Mouse (Mus musculus) neural tube, embryonic 12.5 days (tissue): Measurements from ENCODE around the gene Tmcc1. TPM values are rescaled to one million over a fixed set of nuclear protein-coding genes. Genes with fewer than 3 reads are reported as not detected.
A peak's percentile ranks its signal among the peaks of the same experiment; 100 is the strongest.
"Not testable (repeated sequence)": the region's sequence is repeated elsewhere in the genome, so short reads cannot be mapped to it uniquely, and the experiment has no call there.

ENCODE experiments used
- ATAC-seq: fragments of 200-750 bp; cut with Nextera tagmentation; 2 replicates; pipeline ENCODE4 v1.8.0; 2017; ENCODE audit warnings: low read depth, mild to moderate bottlenecking, moderate TSS enrichment, moderate library complexity; ENCODE audit not compliant: low FRiP score
- H3K27ac ChIP-seq: fragments of 300-500 bp; sonication (generic); 2 replicates; pipeline ENCODE4 v1.5.1; 2016
- H3K27me3 ChIP-seq: fragments of 300-500 bp; sonication (generic); replicated peaks from 2 replicates; pipeline ENCODE4 v1.6.1; 2016; ENCODE audit warnings: mild to moderate bottlenecking
- H3K36me3 ChIP-seq: fragments of 300-500 bp; sonication (generic); 2 replicates; pipeline ENCODE4 v1.6.1; 2016; ENCODE audit warnings: mild to moderate bottlenecking
- H3K4me1 ChIP-seq: fragments of 300-500 bp; sonication (generic); 2 replicates; pipeline ENCODE4 v1.6.1; 2016
- H3K4me2 ChIP-seq: fragments of 300-500 bp; sonication (generic); replicated peaks from 2 replicates; pipeline ENCODE4 v1.6.1; 2016; ENCODE audit warnings: mild to moderate bottlenecking
- H3K4me3 ChIP-seq: fragments of 300-500 bp; sonication (generic); 2 replicates; pipeline ENCODE4 v1.5.1; 2016
- H3K9ac ChIP-seq: fragments of 300-500 bp; sonication (generic); 2 replicates; pipeline ENCODE4 v1.6.1; 2016; ENCODE audit warnings: mild to moderate bottlenecking
- H3K9me3 ChIP-seq: fragments of 300-500 bp; sonication (generic); 2 replicates; pipeline ENCODE4 v1.6.1; 2016; ENCODE audit warnings: mild to moderate bottlenecking
- WGBS: fragments of 180-500 bp; shearing (Covaris S2); methylation state at CpG from one replicate; pipeline ENCODE4 v1.1.7; 2016; 5-methylcytosine and 5-hydroxymethylcytosine counted together
- polyA plus RNA-seq: library from polyadenylated mRNA; unstranded; fragments of >200 nt; fragmentation: Nextera tagmentation; extraction: Ambion mirVana; gene quantifications from 2 replicates; pipeline ENCODE4 v1.2.1, GENCODE M21; 2016

The Tmcc1 gene
- polyA plus RNA-seq, 1 experiment from 2014 or later = 27.1 TPM

GRCm38 (mm10) chr6:116192809-116193311 is 426 bp downstream of the Tmcc1 start:
- Histone ChIP-seq H3K27ac (peak overlapping the region; percentile 62), H3K9ac (peak overlapping the region; percentile 87), H3K36me3 (no peaks in the 10 kb centered on the region), H3K4me1 (peaks cover 16% of the 10 kb centered on the region), H3K27me3 (no peaks in the 10 kb centered on the region), H3K4me2 (peak overlapping the region; percentile 77), H3K9me3 (no peaks in the 10 kb centered on the region), H3K4me3 (peak overlapping the region; percentile 87)
- ATAC-seq = peak; percentile 88
- WGBS = under 1% methylated on average over 49 of the region's 51 CpGs

- Histone ChIP-seq H3K4me1 (peaks cover 16% of the 10 kb centered on the region), H3K9me3 (no peaks in the 10 kb centered on the region), H3K4me2 (no peak overlapping the region), H3K27ac (no peak overlapping the region), H3K9ac (no peak overlapping the region), H3K27me3 (no peaks in the 10 kb centered on the region), H3K4me3 (no peak overlapping the region), H3K36me3 (no peaks in the 10 kb centered on the region)
- ATAC-seq = no peak
- WGBS = 79% methylated on average over 1 of the region's 1 CpGs
Measured at GRCm38 (mm10) chr6:116189417-116189816, 3.9 kb downstream of the Tmcc1 start.

GRCm38 (mm10) chr6:116186485-116186884 is 6.8 kb downstream of the Tmcc1 start:
- Histone ChIP-seq H3K4me1 (peaks cover 8% of the 10 kb centered on the region), H3K27ac (no peak overlapping the region), H3K4me3 (no peak overlapping the region), H3K9ac (no peak overlapping the region), H3K27me3 (no peaks in the 10 kb centered on the region), H3K36me3 (no peaks in the 10 kb centered on the region), H3K4me2 (no peak overlapping the region), H3K9me3 (no peaks in the 10 kb centered on the region)
- ATAC-seq = no peak
- WGBS = 58% methylated on average over 2 of the region's 2 CpGs

- Histone ChIP-seq H3K4me1 (no peaks in the 10 kb centered on the region), H3K27ac (no peak overlapping the region), H3K9ac (no peak overlapping the region), H3K4me3 (no peak overlapping the region), H3K4me2 (no peak overlapping the region), H3K9me3 (no peaks in the 10 kb centered on the region), H3K36me3 (peaks cover 5% of the 10 kb centered on the region; the same call in 1 of the 2 replicates), H3K27me3 (no peaks in the 10 kb centered on the region)
- ATAC-seq = no peak
- 90% methylated on average over 5 of the region's 5 CpGs for WGBS
Measured at GRCm38 (mm10) chr6:116183509-116183908, 9.8 kb downstream of the Tmcc1 start.

- no peak for ATAC-seq
- Histone ChIP-seq H3K27ac (no peak overlapping the region), H3K4me2 (no peak overlapping the region), H3K9me3 (no peaks in the 10 kb centered on the region), H3K36me3 (peaks cover 10% of the 10 kb centered on the region; the same call in 1 of the 2 replicates), H3K9ac (no peak overlapping the region), H3K4me3 (no peak overlapping the region), H3K4me1 (no peaks in the 10 kb centered on the region), H3K27me3 (no peaks in the 10 kb centered on the region)
- 73% methylated on average over 3 of the region's 3 CpGs for WGBS
Measured at GRCm38 (mm10) chr6:116180731-116181130, 12.6 kb downstream of the Tmcc1 start.

DNA sequence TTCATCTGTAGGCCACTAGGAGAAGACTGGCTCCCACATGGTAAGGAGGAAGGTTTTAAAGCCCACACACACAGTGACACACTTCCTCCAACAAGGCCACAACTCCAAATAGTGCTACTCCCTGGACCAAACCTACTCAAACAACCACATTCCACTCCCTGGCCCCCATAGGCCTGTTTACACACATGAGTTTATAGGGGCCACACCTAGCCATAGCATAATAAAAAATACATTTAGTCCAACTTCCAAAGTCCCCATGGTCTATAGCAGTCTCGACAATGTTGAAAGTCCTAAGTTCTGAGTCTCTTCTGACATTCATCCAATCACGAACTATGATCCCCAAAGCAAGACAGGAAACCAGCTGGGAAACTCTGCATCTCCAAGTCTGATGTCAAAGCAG is 14.9 kb downstream of the Tmcc1 start:
- H3K4me1 ChIP-seq = no peaks in the 10 kb centered on the region
- H3K4me2 ChIP-seq = no peak overlapping the region
- H3K27ac ChIP-seq = no peak overlapping the region
- no peaks in the 10 kb centered on the region for H3K9me3 ChIP-seq
- no peak overlapping the region for H3K4me3 ChIP-seq
- ATAC-seq = no peak
- H3K9ac ChIP-seq = no peak overlapping the region
- peaks cover 14% of the 10 kb centered on the region; the same call in 1 of the 2 replicates for H3K36me3 ChIP-seq
- no peaks in the 10 kb centered on the region for H3K27me3 ChIP-seq
- 90% methylated on average over 2 of the region's 2 CpGs for WGBS

- H3K27ac ChIP-seq, H3K9me3 ChIP-seq, H3K4me2 ChIP-seq, H3K4me3 ChIP-seq, H3K36me3 ChIP-seq, H3K4me1 ChIP-seq, H3K9ac ChIP-seq, H3K27me3 ChIP-seq, ATAC-seq: not testable (repeated sequence)
- WGBS = 68% methylated on average over 37 of the region's 37 CpGs
Measured at GRCm38 (mm10) chr6:116173511-116174099, 19.7 kb downstream of the Tmcc1 start.

GRCm38 (mm10) chr6:116166383-116166782 is 26.9 kb downstream of the Tmcc1 start:
- Histone ChIP-seq H3K27me3 (no peaks in the 10 kb centered on the region), H3K4me1 (no peaks in the 10 kb centered on the region), H3K4me2 (no peak overlapping the region), H3K9ac (no peak overlapping the region), H3K9me3 (no peaks in the 10 kb centered on the region), H3K36me3 (peaks cover 8% of the 10 kb centered on the region), H3K27ac (no peak overlapping the region), H3K4me3 (no peak overlapping the region)
- no peak for ATAC-seq
- 94% methylated on average over 1 of the region's 1 CpGs for WGBS

GRCm38 (mm10) chr6:116154854-116155624 is 38.2 kb downstream of the Tmcc1 start:
- Histone ChIP-seq H3K36me3 (no peaks in the 10 kb centered on the region), H3K9me3 (no peaks in the 10 kb centered on the region), H3K27ac (no peak overlapping the region; the same call in 1 of the 2 replicates), H3K4me2 (no peak overlapping the region), H3K4me1 (peaks cover 14% of the 10 kb centered on the region), H3K27me3 (no peaks in the 10 kb centered on the region), H3K4me3 (no peak overlapping the region), H3K9ac (no peak overlapping the region)
- ATAC-seq = peak; percentile 44; the same call in 1 of the 2 replicates
- 37% methylated on average over 3 of the region's 3 CpGs for WGBS

DNA sequence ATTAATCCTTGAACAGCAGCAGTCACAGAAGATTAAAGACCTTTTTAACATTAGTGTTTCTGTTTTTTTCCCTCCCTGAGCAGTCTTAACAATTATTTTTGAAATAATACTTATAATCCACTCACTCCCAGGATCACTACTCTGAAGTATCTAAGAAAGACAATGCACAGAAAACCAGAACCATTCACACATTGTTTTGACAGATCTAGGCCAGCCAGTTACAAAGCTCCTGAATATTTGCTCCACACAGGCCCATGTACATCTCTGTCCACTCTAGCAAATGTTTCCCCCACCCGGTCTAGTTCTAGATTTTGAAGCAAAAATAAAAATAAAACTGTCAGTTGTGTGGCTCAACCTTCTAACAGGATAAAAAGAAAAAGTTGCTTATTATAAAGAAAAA is 45.9 kb downstream of the Tmcc1 start:
- Histone ChIP-seq H3K4me2 (no peak overlapping the region), H3K4me3 (no peak overlapping the region), H3K9me3 (no peaks in the 10 kb centered on the region), H3K4me1 (no peaks in the 10 kb centered on the region), H3K9ac (no peak overlapping the region), H3K27ac (no peak overlapping the region), H3K27me3 (no peaks in the 10 kb centered on the region), H3K36me3 (no peaks in the 10 kb centered on the region)
- no peak for ATAC-seq
- WGBS = 92% methylated on average over 1 of the region's 1 CpGs

- Histone ChIP-seq H3K36me3 (no peaks in the 10 kb centered on the region), H3K9ac (no peak overlapping the region), H3K9me3 (no peaks in the 10 kb centered on the region), H3K4me3 (no peak overlapping the region), H3K4me1 (no peaks in the 10 kb centered on the region), H3K27me3 (no peaks in the 10 kb centered on the region), H3K4me2 (no peak overlapping the region), H3K27ac (no peak overlapping the region)
- WGBS = 50% methylated on average over 2 of the region's 2 CpGs
- ATAC-seq = no peak
Measured at GRCm38 (mm10) chr6:116141696-116142095, 51.6 kb downstream of the Tmcc1 start.

DNA sequence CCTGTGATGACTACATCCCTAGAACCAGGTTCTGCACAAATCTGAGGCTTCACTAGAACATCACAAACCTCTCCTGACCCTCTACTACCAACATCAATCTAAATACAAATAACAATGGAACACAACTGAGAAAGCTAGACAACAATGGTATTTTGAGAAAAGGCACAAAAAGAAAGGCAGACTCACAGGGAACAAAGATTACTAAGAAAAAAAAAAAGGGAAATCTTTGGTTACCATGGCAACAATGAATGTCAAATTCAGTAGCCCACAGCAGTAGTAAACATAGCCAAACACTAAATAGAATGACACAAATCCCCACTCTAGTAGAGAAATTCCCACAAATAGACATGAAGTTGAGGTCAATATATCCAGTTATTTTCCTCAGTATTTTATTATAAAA is 52.5 kb downstream of the Tmcc1 start:
- no peaks in the 10 kb centered on the region for H3K9me3 ChIP-seq
- no peak for ATAC-seq
- H3K36me3 ChIP-seq = no peaks in the 10 kb centered on the region
- H3K4me3 ChIP-seq = no peak overlapping the region
- no peak overlapping the region for H3K4me2 ChIP-seq
- H3K9ac ChIP-seq = no peak overlapping the region
- H3K4me1 ChIP-seq = no peaks in the 10 kb centered on the region
- no peak overlapping the region for H3K27ac ChIP-seq
- no peaks in the 10 kb centered on the region for H3K27me3 ChIP-seq
